Mouse (Mus musculus): ENCODE measurements around the gene Med18. TPM values are rescaled to one million over a fixed set of nuclear protein-coding genes. Genes with fewer than 3 reads are reported as not detected.
"Not testable (repeated sequence)": the region's sequence is repeated elsewhere in the genome, so short reads cannot be mapped to it uniquely, and the experiment has no call there.

Med18 gene
- total RNA-seq, 2 experiments from 2014 or later: 16.9 to 18.4 TPM

DNA sequence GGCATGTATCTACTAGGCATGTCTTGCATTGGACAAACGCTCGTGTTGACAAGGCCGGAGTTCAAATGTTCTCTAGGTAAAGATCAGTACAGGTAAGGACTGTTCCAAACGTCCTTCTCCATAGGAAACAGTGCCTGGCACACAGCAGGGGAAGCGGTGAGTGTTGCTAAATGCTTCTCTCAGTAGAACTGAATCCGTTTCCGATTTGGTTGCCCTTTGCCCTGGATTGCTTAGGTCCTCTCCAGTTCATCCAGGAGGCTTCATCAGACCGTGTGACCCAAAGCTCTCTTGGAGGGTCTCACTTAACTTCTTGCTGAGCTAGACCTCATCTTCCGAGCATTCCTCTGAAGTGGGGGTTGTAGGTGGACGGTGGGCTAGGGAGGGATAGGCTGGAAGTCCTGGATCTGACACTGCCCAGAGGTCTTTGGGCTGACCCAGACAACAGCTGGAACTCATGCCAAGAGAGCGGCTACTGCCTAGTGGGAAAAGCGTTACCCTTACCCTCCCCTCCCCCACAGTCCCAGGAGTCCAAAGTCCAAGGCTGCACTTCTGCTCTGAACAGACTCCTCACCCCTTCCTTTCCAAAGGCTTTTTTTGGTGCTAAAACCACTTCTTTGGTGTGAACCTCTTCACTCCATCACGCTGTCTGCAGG lies 19.4 kb upstream of the Med18 start:
- no peak for ATAC-seq (replicated peaks; ENCODE audit: poor library complexity)

- ATAC-seq (replicated peaks; ENCODE audit: poor library complexity): not testable (repeated sequence)
Observed at GRCm38 (mm10) chr4:132482104-132482503, 18.4 kb upstream of the Med18 start.

- ATAC-seq (replicated peaks; ENCODE audit: poor library complexity): no peak
Observed at GRCm38 (mm10) chr4:132477833-132478232, 14.1 kb upstream of the Med18 start.

GRCm38 (mm10) chr4:132475895-132476878 lies 12.5 kb upstream of the Med18 start:
- ATAC-seq (replicated peaks; ENCODE audit: poor library complexity): peak; percentile 75

DNA sequence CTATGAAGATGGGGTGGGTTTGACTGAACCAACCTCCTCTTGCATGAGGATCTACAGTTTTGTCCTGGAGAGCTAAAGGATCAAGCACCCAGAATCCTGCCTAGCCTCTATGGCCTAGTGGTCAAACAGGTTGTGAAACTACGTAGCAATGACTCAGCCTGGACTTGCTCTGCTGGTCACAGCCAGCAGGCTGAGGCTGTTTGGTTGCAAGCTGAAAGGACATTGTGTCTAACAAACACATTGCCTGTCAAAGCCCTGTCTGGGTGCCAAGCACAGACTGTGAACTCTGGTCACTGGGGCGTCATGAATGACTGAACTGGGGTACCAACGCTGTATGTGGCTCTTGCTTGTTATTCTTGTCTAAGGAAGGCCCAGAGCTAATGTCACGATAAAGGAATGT lies 10.9 kb upstream of the Med18 start:
- peak; percentile 45 for ATAC-seq (replicated peaks; ENCODE audit: poor library complexity)

DNA sequence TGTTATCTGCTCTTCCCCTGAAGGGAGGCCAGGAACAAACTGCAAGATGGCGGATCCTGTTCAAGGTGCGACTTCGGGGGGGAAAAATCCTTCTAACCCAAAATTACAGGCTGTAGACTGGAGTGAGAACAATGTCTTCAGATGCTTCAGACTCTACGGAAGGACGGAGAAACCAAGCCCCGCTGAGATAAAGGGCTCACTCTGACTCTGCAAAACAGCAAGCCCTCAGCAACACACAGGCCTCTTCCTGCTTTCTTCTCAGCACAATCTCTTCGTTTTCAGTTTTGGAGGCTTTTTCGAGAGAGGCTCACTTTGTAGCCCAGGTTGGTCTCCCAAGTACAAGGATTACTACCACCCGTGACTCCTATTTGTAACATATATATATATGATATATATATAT lies 9.7 kb upstream of the Med18 start:
- peak; percentile 43 for ATAC-seq (replicated peaks; ENCODE audit: poor library complexity)

- no peak; the same call in 1 of the 2 replicates for ATAC-seq (replicated peaks; ENCODE audit: poor library complexity)
Observed at GRCm38 (mm10) chr4:132469873-132470272, 6.2 kb upstream of the Med18 start.

GRCm38 (mm10) chr4:132464255-132464613 lies 513 bp upstream of the Med18 start:
- ATAC-seq (replicated peaks; ENCODE audit: poor library complexity): no peak

DNA sequence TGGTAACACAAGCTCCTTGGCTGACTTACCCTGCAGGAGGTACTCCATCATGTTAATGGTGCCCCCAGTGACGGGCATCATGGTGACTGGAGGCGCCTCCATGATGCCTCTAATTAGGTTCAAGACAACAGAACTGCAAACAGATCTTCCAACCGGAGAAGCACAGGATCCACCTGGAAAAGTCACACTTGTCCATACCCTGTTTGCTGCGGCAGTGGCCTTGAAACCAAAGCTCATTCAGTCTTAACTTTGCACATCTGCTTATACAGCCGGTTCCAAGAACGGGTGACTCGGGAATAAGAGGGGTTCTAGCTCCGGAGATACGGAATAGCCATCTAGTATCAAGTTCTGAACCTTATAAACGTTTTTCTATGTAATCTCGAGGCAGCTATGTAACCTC lies 885 bp downstream of the Med18 start:
- no peak for ATAC-seq (replicated peaks; ENCODE audit: poor library complexity)

DNA sequence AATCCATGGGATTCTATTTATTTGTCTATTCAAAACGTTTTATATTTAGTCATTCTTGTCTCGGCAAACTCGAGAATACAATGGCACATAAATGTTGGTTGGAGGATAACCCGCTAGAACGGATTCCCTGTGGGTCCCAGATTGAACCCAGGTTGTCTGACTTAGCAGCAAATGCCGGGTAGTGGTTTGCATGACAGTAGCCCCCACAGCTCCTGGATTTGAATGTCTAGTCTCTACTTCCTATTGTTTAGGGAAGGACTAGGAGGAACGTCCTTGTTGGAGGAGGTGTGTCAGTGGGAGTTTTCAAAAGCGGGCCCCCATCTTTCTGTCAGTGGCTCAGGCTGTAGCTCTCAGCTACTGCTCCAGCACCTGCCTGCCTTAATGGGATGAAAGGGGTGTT lies 3.5 kb downstream of the Med18 start:
- no peak for ATAC-seq (replicated peaks; ENCODE audit: poor library complexity)

DNA sequence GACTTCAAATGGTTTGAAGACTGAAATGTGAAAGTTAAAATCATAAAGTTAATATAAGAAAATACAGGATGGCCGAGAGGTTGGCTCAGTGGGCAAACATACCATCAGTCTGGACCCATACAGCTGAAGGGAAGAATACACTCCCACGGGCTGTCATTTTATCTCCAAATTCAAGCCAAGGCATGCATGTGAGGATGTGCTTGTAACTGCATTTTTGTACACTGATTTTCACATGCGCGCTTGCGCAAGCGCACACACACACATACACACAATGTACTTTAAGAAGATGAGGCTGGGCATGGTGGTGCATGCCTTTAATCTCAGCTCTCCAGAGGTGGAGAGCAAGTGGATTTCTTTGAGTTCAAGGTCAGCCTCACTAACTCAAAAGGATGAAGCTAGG lies 8.2 kb downstream of the Med18 start:
- ATAC-seq (replicated peaks; ENCODE audit: poor library complexity): no peak

DNA sequence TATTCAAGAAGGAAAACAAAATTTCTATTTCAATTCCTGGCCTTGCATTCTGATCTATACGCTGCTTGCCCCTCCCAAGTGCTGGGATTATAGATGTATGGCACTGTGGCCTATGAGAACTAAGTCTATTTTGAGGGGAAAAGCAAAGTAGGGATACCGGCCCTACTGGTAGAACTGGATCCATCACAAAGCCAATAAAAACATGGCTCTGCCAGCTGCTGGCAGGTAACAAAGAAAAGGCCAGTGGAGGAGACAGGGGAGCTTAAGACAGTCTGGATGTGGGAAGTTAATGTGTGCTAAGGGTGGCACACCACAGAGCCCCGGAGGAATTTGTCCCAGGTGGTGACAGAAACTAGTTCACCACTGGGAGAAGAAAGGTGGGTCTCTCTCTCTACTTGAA lies 8.6 kb downstream of the Med18 start:
- no peak for ATAC-seq (replicated peaks; ENCODE audit: poor library complexity)

DNA sequence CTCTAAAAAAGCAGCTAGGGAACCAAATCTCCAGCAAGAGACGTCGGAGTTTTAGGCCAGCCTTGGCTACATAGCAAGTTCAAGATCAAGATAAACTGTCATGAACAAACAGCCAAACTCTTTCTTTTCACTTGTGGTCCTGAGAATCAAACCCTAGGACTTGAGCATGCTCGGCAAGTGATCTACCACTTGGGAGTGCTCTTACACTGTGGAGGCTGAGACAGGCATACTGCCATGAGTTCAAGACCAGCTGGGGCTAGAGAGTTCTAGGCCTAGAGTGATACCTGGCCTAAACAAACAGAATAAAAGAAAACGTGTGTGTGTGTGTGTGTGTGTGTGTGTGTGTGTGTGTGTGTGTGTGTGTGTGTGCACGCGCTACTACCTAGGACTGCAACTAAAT lies 9.5 kb downstream of the Med18 start:
- ATAC-seq (replicated peaks; ENCODE audit: poor library complexity): no peak

- ATAC-seq (replicated peaks; ENCODE audit: poor library complexity): no peak
Observed at GRCm38 (mm10) chr4:132449778-132450177, 13.9 kb downstream of the Med18 start.

DNA sequence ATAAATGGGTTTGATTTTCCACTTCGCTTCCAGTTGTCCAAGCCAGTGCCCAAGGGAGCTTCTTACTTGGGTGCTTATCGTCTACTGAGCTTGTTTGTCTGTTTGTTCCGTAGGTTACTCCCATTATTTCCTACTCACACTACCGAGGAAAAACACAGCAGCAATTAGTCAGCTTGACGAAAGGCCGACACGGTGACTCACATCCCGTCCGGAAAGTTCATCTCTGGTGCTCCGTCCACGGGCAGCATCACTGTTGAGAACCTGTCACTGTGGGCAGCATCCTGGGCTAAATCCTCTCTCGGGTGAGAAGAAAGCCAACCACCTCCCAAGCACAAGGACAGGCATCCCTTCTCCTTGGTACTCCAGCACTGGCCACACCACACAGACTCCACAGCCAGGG lies 17.6 kb downstream of the Med18 start:
- ATAC-seq (replicated peaks; ENCODE audit: poor library complexity): no peak

DNA sequence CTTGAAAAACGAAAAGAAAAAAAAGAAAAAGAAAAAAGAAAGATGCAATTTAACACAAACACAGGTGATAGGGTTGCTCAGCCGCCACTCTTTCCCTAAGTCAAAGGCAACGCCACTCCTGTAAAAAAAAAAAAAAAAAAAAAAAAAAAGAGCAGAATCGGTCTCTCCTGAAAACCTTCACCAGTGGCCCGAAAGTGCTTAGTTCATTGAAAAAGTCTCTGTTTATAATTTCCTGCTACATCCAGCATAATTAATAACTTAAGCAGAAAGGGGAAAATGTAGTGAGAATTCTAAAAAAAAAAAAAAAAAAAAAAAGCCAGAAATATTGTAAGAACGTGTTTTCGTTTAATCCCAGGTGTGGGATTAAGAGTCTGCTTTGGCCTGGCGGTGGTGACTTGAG lies 19.2 kb downstream of the Med18 start:
- no peak for ATAC-seq (replicated peaks; ENCODE audit: poor library complexity)

DNA sequence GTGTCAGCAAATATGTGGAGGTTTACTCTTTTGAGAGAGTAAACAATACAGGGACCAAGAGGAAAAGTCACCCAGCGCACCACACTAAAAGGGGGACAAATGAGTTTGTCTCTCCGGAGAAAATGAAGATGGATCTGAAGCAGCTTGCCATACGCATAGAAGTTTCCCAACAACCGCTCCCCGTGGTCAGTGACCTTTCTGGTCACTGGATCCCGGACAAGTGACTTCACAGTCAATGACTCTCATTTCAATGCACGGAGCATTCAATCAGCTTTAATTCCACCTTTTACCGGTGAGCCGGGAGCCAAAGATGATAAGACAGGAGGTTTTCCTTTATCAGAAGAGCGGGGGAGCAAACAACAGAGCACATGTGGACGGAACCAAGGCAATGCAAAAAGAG lies 25.9 kb downstream of the Med18 start:
- ATAC-seq (replicated peaks; ENCODE audit: poor library complexity): no peak

DNA sequence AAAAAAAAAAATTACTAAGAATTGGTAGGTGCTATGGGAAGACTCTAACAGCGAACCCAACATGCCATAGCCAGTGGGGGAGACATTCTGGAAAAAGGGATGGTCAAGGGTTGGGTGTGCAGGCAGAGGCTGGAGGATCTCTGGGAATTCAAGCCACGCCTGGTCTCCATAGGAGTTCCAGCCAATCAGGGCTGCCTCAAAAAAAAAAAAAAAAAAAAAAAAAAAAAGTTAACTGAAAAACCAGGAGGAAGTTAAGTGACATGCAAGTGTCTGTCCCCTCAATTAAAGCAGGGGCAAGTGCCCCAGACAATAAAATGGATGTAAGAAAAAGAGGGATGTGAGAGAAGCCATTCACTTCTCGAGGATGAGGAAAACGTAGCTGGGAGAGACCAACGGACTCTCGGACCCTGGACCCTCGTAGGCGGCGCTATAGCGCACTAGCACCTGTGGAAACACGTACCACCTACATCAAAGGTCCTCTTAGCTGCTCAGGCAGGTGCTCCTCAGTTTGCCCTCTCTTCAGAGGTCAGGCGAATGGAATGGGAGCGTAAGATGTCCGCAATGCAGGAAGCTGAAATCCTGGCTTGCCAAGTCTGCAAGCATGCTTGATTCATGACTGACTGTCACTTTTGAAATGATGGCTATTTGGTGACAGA lies 30.9 kb downstream of the Med18 start:
- ATAC-seq (replicated peaks; ENCODE audit: poor library complexity): no peak

- peak; percentile 95 for ATAC-seq (replicated peaks; ENCODE audit: poor library complexity)
Observed at GRCm38 (mm10) chr4:132428022-132428542, 35.6 kb downstream of the Med18 start.

DNA sequence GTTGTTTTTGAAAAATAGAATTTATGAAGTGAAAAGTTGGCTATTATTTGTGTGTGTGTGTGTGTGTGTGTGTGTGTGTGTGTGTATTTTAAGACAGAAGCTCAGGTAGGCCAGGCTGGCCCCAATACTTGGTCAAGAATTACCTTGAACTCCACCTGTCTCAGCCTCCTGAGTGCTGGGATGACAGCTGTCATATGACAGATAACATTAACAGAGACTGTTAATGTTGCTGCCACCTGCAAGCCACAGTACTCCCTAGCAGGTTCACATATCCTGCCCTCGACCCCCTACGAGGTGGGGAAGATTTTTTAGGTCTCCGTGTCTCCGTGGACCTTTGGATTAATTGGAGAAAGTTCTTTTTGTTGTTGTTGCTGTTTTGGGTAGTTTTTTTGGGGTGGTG lies 36.2 kb downstream of the Med18 start:
- peak; percentile 21; the same call in 1 of the 2 replicates for ATAC-seq (replicated peaks; ENCODE audit: poor library complexity)

- no peak for ATAC-seq (replicated peaks; ENCODE audit: poor library complexity)
Observed at GRCm38 (mm10) chr4:132426021-132426420, 37.7 kb downstream of the Med18 start.

All from megakaryocyte progenitor cell, adult 5-6 weeks (primary cell).